Mouse (Mus musculus) forebrain, embryonic 16.5 days (tissue): ENCODE measurements around the gene Rbm20. TPM values are rescaled to one million over a fixed set of nuclear protein-coding genes. Genes with fewer than 3 reads are reported as not detected.

Experiments
- ATAC-seq: fragments of 200-750 bp; cut with Nextera tagmentation; 2 replicates; pipeline ENCODE4 v1.8.0; 2017; ENCODE audit warnings: mild to moderate bottlenecking, moderate library complexity
- H3K27ac ChIP-seq: fragments of 300-500 bp; sonication (generic); 2 replicates; pipeline ENCODE4 v1.5.1; 2014; ENCODE audit warnings: low read length, control low read depth
- H3K27me3 ChIP-seq: fragments of 300-500 bp; sonication (generic); replicated peaks from 2 replicates; pipeline ENCODE4 v1.6.1; 2014; ENCODE audit warnings: low read length; ENCODE audit not compliant: control insufficient read depth, insufficient read depth
- H3K36me3 ChIP-seq: fragments of 300-500 bp; sonication (generic); 2 replicates; pipeline ENCODE4 v1.6.1; 2014; ENCODE audit not compliant: control insufficient read depth, insufficient read depth
- H3K4me1 ChIP-seq: fragments of 300-500 bp; sonication (generic); replicated peaks from 2 replicates; pipeline ENCODE4 v1.6.1; 2014; ENCODE audit warnings: low read length; ENCODE audit not compliant: control insufficient read depth, insufficient read depth
- H3K4me2 ChIP-seq: fragments of 300-500 bp; sonication (generic); 2 replicates; pipeline ENCODE4 v1.6.1; 2014; ENCODE audit warnings: mild to moderate bottlenecking, low read length, control low read depth
- H3K4me3 ChIP-seq: fragments of 300-500 bp; sonication (generic); replicated peaks from 2 replicates; pipeline ENCODE4 v1.5.1; 2014; ENCODE audit warnings: mild to moderate bottlenecking, low read length, control low read depth
- H3K9ac ChIP-seq: fragments of 300-500 bp; sonication (generic); replicated peaks from 2 replicates; pipeline ENCODE4 v1.6.1; 2014; ENCODE audit warnings: low read depth, low read length, control low read depth
- H3K9me3 ChIP-seq: fragments of 300-500 bp; sonication (generic); 2 replicates; pipeline ENCODE4 v1.6.1; 2016; ENCODE audit warnings: low read length; ENCODE audit not compliant: control insufficient read depth
- WGBS: fragments of 180-500 bp; shearing (Covaris S2); extraction: QIAGEN DNeasy Blood & Tissue Kit; methylation state at CpG from one replicate; pipeline ENCODE4 v1.1.7; 2014; 5-methylcytosine and 5-hydroxymethylcytosine counted together
- polyA plus RNA-seq: library from polyadenylated mRNA; unstranded; fragments of >200 nt; fragmentation: Nextera tagmentation; extraction: Ambion mirVana; gene quantifications from 2 replicates; pipeline ENCODE4 v1.2.1, GENCODE M21; 2015

Gene Rbm20
- polyA plus RNA-seq, 1 experiment from 2014 or later, result 3.9 TPM

GRCm38 (mm10) chr19:53823847-53824246 is 146.7 kb downstream of the Rbm20 start:
- no peak overlapping the region for H3K4me2 ChIP-seq
- H3K9me3 ChIP-seq, result no peaks in the 10 kb centered on the region
- H3K4me3 ChIP-seq, result no peak overlapping the region
- ATAC-seq, result no peak
- H3K4me1 ChIP-seq, result 0 out of 2 replicates have a peak, but pooled peaks cover 2% of the 10 kb centered on the region
- no peak overlapping the region for H3K9ac ChIP-seq
- no peaks in the 10 kb centered on the region for H3K36me3 ChIP-seq
- H3K27ac ChIP-seq, result no peak overlapping the region
- no peaks in the 10 kb centered on the region for H3K27me3 ChIP-seq
- WGBS, result 51% methylated on average over 6 of the region's 6 CpGs

- WGBS, result 64% methylated on average over 21 of the region's 21 CpGs
- Histone ChIP-seq H3K27ac (no peak overlapping the region), H3K4me2 (peak overlapping the region; percentile 43), H3K9me3 (no peaks in the 10 kb centered on the region), H3K4me1 (0 out of 2 replicates have a peak, but pooled peaks cover 2% of the 10 kb centered on the region), H3K9ac (peak overlapping the region; percentile 20; the same call in 1 of the 2 replicates), H3K36me3 (no peaks in the 10 kb centered on the region), H3K4me3 (peak overlapping the region; percentile 37), H3K27me3 (no peaks in the 10 kb centered on the region)
- peak; percentile 85 for ATAC-seq
Observed at GRCm38 (mm10) chr19:53824872-53825680, 148.0 kb downstream of the Rbm20 start.

- H3K9me3 ChIP-seq, result no peaks in the 10 kb centered on the region
- peaks cover 18% of the 10 kb centered on the region for H3K4me1 ChIP-seq
- H3K9ac ChIP-seq, result no peak overlapping the region
- H3K4me3 ChIP-seq, result no peak overlapping the region
- no peaks in the 10 kb centered on the region for H3K36me3 ChIP-seq
- no peak overlapping the region for H3K4me2 ChIP-seq
- no peaks in the 10 kb centered on the region for H3K27me3 ChIP-seq
- no peak for ATAC-seq
- no peak overlapping the region for H3K27ac ChIP-seq
- WGBS, result 65% methylated on average over 6 of the region's 6 CpGs
Observed at GRCm38 (mm10) chr19:53829990-53830389, 152.9 kb downstream of the Rbm20 start.

- Histone ChIP-seq H3K4me1 (peaks cover 18% of the 10 kb centered on the region), H3K4me2 (no peak overlapping the region), H3K27me3 (no peaks in the 10 kb centered on the region), H3K27ac (peak overlapping the region; percentile 14; the same call in 1 of the 2 replicates), H3K36me3 (no peaks in the 10 kb centered on the region), H3K9ac (0 out of 2 replicates have a peak overlapping the region, but pooled peaks have one; percentile 11), H3K9me3 (no peaks in the 10 kb centered on the region), H3K4me3 (no peak overlapping the region)
- ATAC-seq, result peak; percentile 47
- 5% methylated on average over 8 of the region's 8 CpGs for WGBS
Observed at GRCm38 (mm10) chr19:53830407-53831163, 153.5 kb downstream of the Rbm20 start.

GRCm38 (mm10) chr19:53831164-53831448 is 154.0 kb downstream of the Rbm20 start:
- Histone ChIP-seq H3K27me3 (no peaks in the 10 kb centered on the region), H3K4me1 (peaks cover 18% of the 10 kb centered on the region), H3K4me2 (no peak overlapping the region), H3K36me3 (no peaks in the 10 kb centered on the region), H3K9me3 (no peaks in the 10 kb centered on the region), H3K4me3 (no peak overlapping the region), H3K9ac (no peak overlapping the region), H3K27ac (no peak overlapping the region)
- 23% methylated on average over 3 of the region's 3 CpGs for WGBS
- no peak for ATAC-seq

GRCm38 (mm10) chr19:53832512-53832911 is 155.4 kb downstream of the Rbm20 start:
- Histone ChIP-seq H3K4me3 (no peak overlapping the region), H3K36me3 (no peaks in the 10 kb centered on the region), H3K4me1 (peaks cover 27% of the 10 kb centered on the region), H3K27me3 (no peaks in the 10 kb centered on the region), H3K27ac (no peak overlapping the region), H3K9ac (no peak overlapping the region), H3K4me2 (no peak overlapping the region), H3K9me3 (no peaks in the 10 kb centered on the region)
- no peak for ATAC-seq
- 10% methylated on average over 7 of the region's 7 CpGs for WGBS

- 14% methylated on average over 8 of the region's 8 CpGs for WGBS
- ATAC-seq, result peak; percentile 86
- H3K4me2 ChIP-seq, result no peak overlapping the region
- no peak overlapping the region for H3K4me3 ChIP-seq
- H3K4me1 ChIP-seq, result peaks cover 27% of the 10 kb centered on the region
- H3K9me3 ChIP-seq, result no peaks in the 10 kb centered on the region
- 0 out of 2 replicates have a peak overlapping the region, but pooled peaks have one; percentile 8 for H3K27ac ChIP-seq
- no peak overlapping the region for H3K9ac ChIP-seq
- H3K36me3 ChIP-seq, result no peaks in the 10 kb centered on the region
- H3K27me3 ChIP-seq, result no peaks in the 10 kb centered on the region
Observed at GRCm38 (mm10) chr19:53833745-53834369, 156.8 kb downstream of the Rbm20 start.

- Histone ChIP-seq H3K27ac (no peak overlapping the region), H3K9ac (no peak overlapping the region), H3K4me2 (no peak overlapping the region), H3K27me3 (no peaks in the 10 kb centered on the region), H3K9me3 (no peaks in the 10 kb centered on the region), H3K4me1 (peaks cover 30% of the 10 kb centered on the region), H3K4me3 (no peak overlapping the region), H3K36me3 (no peaks in the 10 kb centered on the region)
- no peak for ATAC-seq
- WGBS, result 26% methylated on average over 6 of the region's 6 CpGs
Observed at GRCm38 (mm10) chr19:53836569-53837454, 159.7 kb downstream of the Rbm20 start.
